Mouse (Mus musculus) heart, postnatal 0 days (tissue): ENCODE measurements around the gene Wdr59. TPM values are rescaled to one million over a fixed set of nuclear protein-coding genes. Genes with fewer than 3 reads are reported as not detected.

Experiments used
- ATAC-seq: fragments of 200-750 bp; cut with Nextera tagmentation; 2 replicates; pipeline ENCODE4 v1.8.0; 2017; ENCODE audit warnings: low read depth, moderate number of reproducible peaks, moderate library complexity; ENCODE audit not compliant: insufficient read depth
- DNase-seq: peaks from one replicate; pipeline ENCODE4 v3.0.0-alpha.2; 2016; ENCODE audit warnings: low spot score
- H3K27ac ChIP-seq: fragments of 300-500 bp; sonication (generic); 2 replicates; pipeline ENCODE4 v1.5.1; 2014; ENCODE audit warnings: low read depth, mild to moderate bottlenecking
- H3K27me3 ChIP-seq: fragments of 300-500 bp; sonication (generic); 2 replicates; pipeline ENCODE4 v1.6.1; 2014; ENCODE audit warnings: low read length, mixed read lengths; ENCODE audit not compliant: control insufficient read depth, insufficient read depth
- H3K36me3 ChIP-seq: fragments of 300-500 bp; sonication (generic); replicated peaks from 2 replicates; pipeline ENCODE4 v1.6.1; 2014; ENCODE audit warnings: low read length, mixed read lengths; ENCODE audit not compliant: control insufficient read depth, insufficient read depth
- H3K4me1 ChIP-seq: fragments of 300-500 bp; sonication (generic); 2 replicates; pipeline ENCODE4 v1.6.1; 2014; ENCODE audit warnings: antibody characterized with exemption; ENCODE audit not compliant: control insufficient read depth, insufficient read depth
- H3K4me2 ChIP-seq: fragments of 300-500 bp; sonication (generic); 2 replicates; pipeline ENCODE4 v1.6.1; 2014; ENCODE audit warnings: low read depth, mild to moderate bottlenecking, low read length, moderate library complexity
- H3K4me3 ChIP-seq: fragments of 300-500 bp; sonication (generic); 2 replicates; pipeline ENCODE4 v1.5.1; 2014; ENCODE audit warnings: low read depth, low read length
- H3K9ac ChIP-seq: fragments of 300-500 bp; sonication (generic); replicated peaks from 2 replicates; pipeline ENCODE4 v1.6.1; 2014; ENCODE audit warnings: low read depth, low read length, mixed read lengths
- H3K9me3 ChIP-seq: fragments of 300-500 bp; sonication (generic); replicated peaks from 2 replicates; pipeline ENCODE4 v1.6.1; 2016; ENCODE audit warnings: low read length; ENCODE audit not compliant: control insufficient read depth
- CTCF ChIP-seq: IDR thresholded peaks from 2 replicates; pipeline ENCODE4 v1.5.1; 2016; ENCODE audit warnings: antibody characterized with exemption, control low read depth, low read depth
- EP300 ChIP-seq: IDR thresholded peaks from 2 replicates; pipeline ENCODE4 v1.6.1; 2016; ENCODE audit warnings: antibody characterized with exemption, low read depth
- WGBS: fragments of 180-500 bp; shearing (Covaris S2); extraction: QIAGEN DNeasy Blood & Tissue Kit; methylation state at CpG from one replicate; pipeline ENCODE4 v1.1.7; 2014; 5-methylcytosine and 5-hydroxymethylcytosine counted together
- polyA plus RNA-seq: library from polyadenylated mRNA; unstranded; fragments of >200 nt; fragmentation: Nextera tagmentation; extraction: Ambion mirVana; gene quantifications from 2 replicates; pipeline ENCODE4 v1.2.1, GENCODE M21; 2015
- total RNA-seq: library from RNA; depleted of rRNA; stranded (reverse); fragments of >200 nt; gene quantifications from 2 replicates; pipeline ENCODE4 v1.2.3, GENCODE M21; 2014; ENCODE audit warnings: low replicate concordance

Gene Wdr59
- total and polyA plus RNA-seq, 2 experiments from 2014 or later = 2.3 to 6.5 TPM

DNA sequence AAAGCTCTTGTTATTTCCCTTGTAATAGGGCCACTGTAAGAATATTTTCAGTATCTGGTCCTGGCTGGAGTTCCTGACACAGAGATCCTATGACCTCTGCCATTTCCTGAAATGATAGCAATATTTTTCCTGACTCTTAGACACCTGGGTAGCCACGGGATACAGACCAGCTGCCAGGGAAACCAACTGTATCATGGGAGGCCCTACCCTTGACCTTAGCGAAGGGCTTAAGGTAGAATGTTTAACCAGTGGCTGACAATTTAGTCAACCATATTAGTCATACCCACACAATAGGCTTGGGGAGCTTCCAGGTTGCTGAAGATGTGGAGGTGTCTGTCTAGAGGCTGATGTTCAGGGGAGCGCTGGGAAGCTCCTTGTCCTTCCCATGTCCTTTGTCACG is 77.6 kb downstream of the Wdr59 start:
- DNase-seq = no peak
- WGBS = 69% methylated on average over 4 of the region's 4 CpGs
- Histone ChIP-seq H3K9ac (no peak overlapping the region), H3K4me1 (0 out of 2 replicates have a peak, but pooled peaks cover 5% of the 10 kb centered on the region), H3K4me2 (no peak overlapping the region), H3K9me3 (no peaks in the 10 kb centered on the region), H3K27ac (no peak overlapping the region), H3K27me3 (no peaks in the 10 kb centered on the region), H3K36me3 (0 out of 2 replicates have a peak, but pooled peaks cover 3% of the 10 kb centered on the region), H3K4me3 (no peak overlapping the region)
- TF ChIP-seq EP300 (no peak), CTCF (no peak)
- ATAC-seq = no peak

GRCm38 (mm10) chr8:111439189-111439588 is 82.7 kb downstream of the Wdr59 start:
- Histone ChIP-seq H3K27me3 (no peaks in the 10 kb centered on the region), H3K27ac (no peak overlapping the region), H3K4me2 (no peak overlapping the region), H3K4me3 (no peak overlapping the region), H3K9me3 (no peaks in the 10 kb centered on the region), H3K36me3 (no peaks in the 10 kb centered on the region), H3K9ac (no peak overlapping the region), H3K4me1 (no peaks in the 10 kb centered on the region)
- WGBS = 18% methylated on average over 9 of the region's 9 CpGs
- ATAC-seq (no peak), DNase-seq (peak; percentile 61)
- TF ChIP-seq EP300 = no peak
- TF ChIP-seq CTCF = peak; percentile 73

DNA sequence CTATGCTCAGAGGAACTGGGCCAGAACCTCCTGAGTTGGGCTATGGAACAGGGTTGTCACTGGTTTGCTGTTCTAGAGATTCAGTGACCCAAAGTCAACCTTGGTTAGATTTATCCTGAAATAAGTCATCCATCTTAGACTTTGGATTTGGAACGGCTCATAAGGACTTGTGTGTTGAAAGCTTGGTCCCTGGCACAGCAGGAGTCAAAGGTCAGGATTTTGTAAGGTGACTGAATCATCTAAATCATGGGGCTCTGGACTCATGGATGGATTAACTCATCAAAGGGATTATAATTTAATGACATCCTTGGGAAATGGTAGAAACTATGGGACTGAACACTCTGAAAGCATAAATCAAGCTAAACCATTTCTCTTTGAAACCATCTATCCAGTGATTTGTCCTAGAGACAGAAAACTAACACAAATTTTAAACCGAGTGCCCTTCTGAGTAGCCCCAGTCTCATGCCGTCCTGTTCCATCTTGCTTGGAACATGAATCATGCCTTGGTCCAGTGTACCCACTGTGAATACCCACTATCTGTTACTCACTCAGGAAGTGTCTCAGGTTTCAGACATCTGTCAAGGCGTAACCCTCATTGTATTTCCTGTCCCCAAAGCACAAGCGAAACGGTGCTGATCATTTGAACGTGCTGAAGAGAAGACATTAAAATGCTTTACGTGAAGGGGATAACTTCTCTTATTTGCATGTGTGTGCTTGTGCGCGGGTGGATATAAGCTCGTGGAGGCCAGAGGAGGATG is 86.6 kb downstream of the Wdr59 start:
- DNase-seq (no peak), ATAC-seq (no peak)
- H3K9me3 ChIP-seq = no peaks in the 10 kb centered on the region
- H3K27me3 ChIP-seq = no peaks in the 10 kb centered on the region
- H3K4me3 ChIP-seq = no peak overlapping the region
- 63% methylated on average over 11 of the region's 11 CpGs for WGBS
- no peak overlapping the region for H3K4me2 ChIP-seq
- no peak overlapping the region for H3K9ac ChIP-seq
- no peaks in the 10 kb centered on the region for H3K36me3 ChIP-seq
- no peak overlapping the region for H3K27ac ChIP-seq
- H3K4me1 ChIP-seq = no peaks in the 10 kb centered on the region
- TF ChIP-seq CTCF (no peak), EP300 (no peak)

GRCm38 (mm10) chr8:111424646-111425045 is 97.2 kb downstream of the Wdr59 start:
- Histone ChIP-seq H3K36me3 (no peaks in the 10 kb centered on the region), H3K4me3 (no peak overlapping the region), H3K9me3 (no peaks in the 10 kb centered on the region), H3K4me2 (no peak overlapping the region), H3K9ac (no peak overlapping the region), H3K27me3 (no peaks in the 10 kb centered on the region), H3K4me1 (no peaks in the 10 kb centered on the region), H3K27ac (no peak overlapping the region)
- 89% methylated on average over 9 of the region's 9 CpGs for WGBS
- ATAC-seq = no peak
- no peak for TF ChIP-seq EP300
- no peak for TF ChIP-seq CTCF
- no peak for DNase-seq

DNA sequence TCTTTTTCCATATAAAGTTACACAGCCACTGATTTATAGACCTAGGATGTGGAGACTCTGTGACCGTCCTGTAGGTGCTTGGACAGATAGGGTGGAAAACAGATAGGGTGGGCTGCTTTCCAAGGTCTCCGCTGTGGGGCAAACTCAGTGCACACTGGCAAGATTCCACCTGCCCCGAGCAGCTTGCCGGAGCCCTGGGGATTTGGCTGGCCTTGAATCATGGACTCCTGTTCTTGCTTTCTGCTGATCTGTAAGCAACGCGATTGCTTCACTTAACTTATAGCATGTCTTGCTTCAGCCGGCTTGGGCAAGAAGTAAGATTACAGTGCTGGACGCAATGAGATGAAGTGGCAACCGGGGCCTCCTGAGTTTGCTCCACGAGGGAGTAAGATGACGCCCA is 97.7 kb downstream of the Wdr59 start:
- ATAC-seq = no peak
- no peaks in the 10 kb centered on the region for H3K27me3 ChIP-seq
- H3K36me3 ChIP-seq = no peaks in the 10 kb centered on the region
- DNase-seq = no peak
- no peaks in the 10 kb centered on the region for H3K9me3 ChIP-seq
- TF ChIP-seq CTCF (no peak), EP300 (no peak)
- no peak overlapping the region for H3K4me2 ChIP-seq
- no peak overlapping the region for H3K4me3 ChIP-seq
- H3K4me1 ChIP-seq = no peaks in the 10 kb centered on the region
- no peak overlapping the region for H3K9ac ChIP-seq
- WGBS = 67% methylated on average over 11 of the region's 11 CpGs
- H3K27ac ChIP-seq = no peak overlapping the region

- Histone ChIP-seq H3K4me1 (no peaks in the 10 kb centered on the region), H3K4me3 (no peak overlapping the region), H3K4me2 (no peak overlapping the region), H3K27me3 (no peaks in the 10 kb centered on the region), H3K27ac (no peak overlapping the region), H3K9me3 (no peaks in the 10 kb centered on the region), H3K36me3 (no peaks in the 10 kb centered on the region), H3K9ac (no peak overlapping the region)
- 65% methylated on average over 2 of the region's 2 CpGs for WGBS
- TF ChIP-seq CTCF (no peak), EP300 (no peak)
- ATAC-seq (no peak), DNase-seq (no peak)
Measured at GRCm38 (mm10) chr8:111422614-111423013, 99.3 kb downstream of the Wdr59 start.
